Mouse (Mus musculus) naive thymus-derived CD4-positive, alpha-beta T cell, adult 2 months (primary cell): ENCODE measurements around the gene Slc27a1.

Experiments
- DNase-seq: peaks from one replicate; pipeline ENCODE4 v3.0.0-alpha.2; 2011; ENCODE audit warnings: low read depth

Gene Slc27a1

GRCm38 (mm10) chr8:71625088-71625487 is 56.4 kb downstream of the Slc27a1 start:
- DNase-seq: no peak

- no peak for DNase-seq
Measured at GRCm38 (mm10) chr8:71626753-71627152, 58.1 kb downstream of the Slc27a1 start.

- no peak for DNase-seq
Measured at GRCm38 (mm10) chr8:71627265-71628099, 58.8 kb downstream of the Slc27a1 start.

GRCm38 (mm10) chr8:71628396-71629095 is 59.9 kb downstream of the Slc27a1 start:
- DNase-seq: peak; percentile 34

GRCm38 (mm10) chr8:71629096-71629697 is 60.5 kb downstream of the Slc27a1 start:
- DNase-seq: peak; percentile 96

GRCm38 (mm10) chr8:71629781-71630212 is 61.1 kb downstream of the Slc27a1 start:
- DNase-seq: no peak

GRCm38 (mm10) chr8:71630761-71631160 is 62.1 kb downstream of the Slc27a1 start:
- peak; percentile 28 for DNase-seq

GRCm38 (mm10) chr8:71631897-71632296 is 63.2 kb downstream of the Slc27a1 start:
- DNase-seq: peak; percentile 23

- peak; percentile 76 for DNase-seq
Measured at GRCm38 (mm10) chr8:71633164-71633563, 64.5 kb downstream of the Slc27a1 start.

GRCm38 (mm10) chr8:71633981-71634667 is 65.4 kb downstream of the Slc27a1 start:
- peak; percentile 87 for DNase-seq
